In genomic region chr2:170319533-170320463, GRCm38 (mm10) we compare ENCODE assay signal across 8 mouse cellular contexts.
A peak's percentile ranks its signal among the peaks of the same experiment; 100 is the strongest.
DNase-seq lines count a peak whose midpoint lies in the region; ATAC-seq and TF ChIP-seq lines count a peak whose summit lies in the region.

No protein-coding gene starts in this region.

- TF ChIP-seq POLR2A in ES-Bruce4 (IDR thresholded peaks at IDR 0.05; ENCODE audit: insufficient read depth, low read length): no peak

- H3K9me3 ChIP-seq in ES-Bruce4 (replicated peaks; ENCODE audit: control insufficient read depth, insufficient read depth, low read length, poor library complexity, severe bottlenecking): no peaks in the 10 kb centered on the region
- no peaks in the 10 kb centered on the region for H3K9me3 ChIP-seq in forebrain, embryonic 16.5 days (ENCODE audit: control insufficient read depth, low read length)
- H3K9me3 ChIP-seq in liver, embryonic 15.5 days (replicated peaks): no peaks in the 10 kb centered on the region

- 21% methylated on average over 20 of the region's 20 CpGs for WGBS in forebrain, embryonic 16.5 days
- 16% methylated on average over 19 of the region's 20 CpGs for WGBS in liver, embryonic 15.5 days (ENCODE audit: insufficient replicate concordance)

- peak overlapping the region; percentile 40 for H3K4me3 ChIP-seq in ES-Bruce4 (ENCODE audit: low read depth, low read length)
- H3K4me3 ChIP-seq in forebrain, embryonic 16.5 days (replicated peaks; ENCODE audit: low read length): peak overlapping the region; percentile 48
- peak overlapping the region; percentile 47 for H3K4me3 ChIP-seq in liver, embryonic 15.5 days (replicated peaks)

- no peak for TF ChIP-seq CTCF in ES-Bruce4 (IDR thresholded peaks at IDR 0.05; ENCODE audit: low read depth, low read length)

- H3K27me3 ChIP-seq in ES-Bruce4 (ENCODE audit: control insufficient read depth, insufficient read depth, low read length, poor library complexity, severe bottlenecking): no peaks in the 10 kb centered on the region
- no peaks in the 10 kb centered on the region for H3K27me3 ChIP-seq in forebrain, embryonic 16.5 days (replicated peaks; ENCODE audit: control insufficient read depth, insufficient read depth, low read length)
- H3K27me3 ChIP-seq in liver, embryonic 15.5 days: peaks cover 19% of the 10 kb centered on the region

- no peaks in the 10 kb centered on the region for H3K4me1 ChIP-seq in ES-Bruce4 (ENCODE audit: control insufficient read depth, insufficient read depth, low read length)
- peaks cover 12% of the 10 kb centered on the region for H3K4me1 ChIP-seq in forebrain, embryonic 16.5 days (replicated peaks; ENCODE audit: control insufficient read depth, insufficient read depth, low read length)
- H3K4me1 ChIP-seq in liver, embryonic 15.5 days (replicated peaks): peaks cover 29% of the 10 kb centered on the region

- H3K9ac ChIP-seq in ES-Bruce4 (ENCODE audit: low read depth, poor library complexity, severe bottlenecking): peak overlapping the region; percentile 68
- H3K9ac ChIP-seq in forebrain, embryonic 16.5 days (replicated peaks; ENCODE audit: low read depth, low read length): peak overlapping the region; percentile 62
- H3K9ac ChIP-seq in liver, embryonic 15.5 days: no peak overlapping the region

- no peaks in the 10 kb centered on the region for H3K36me3 ChIP-seq in ES-Bruce4 (ENCODE audit: control insufficient read depth, insufficient read depth, low read length, poor library complexity, severe bottlenecking)
- H3K36me3 ChIP-seq in forebrain, embryonic 16.5 days (ENCODE audit: control insufficient read depth, insufficient read depth): no peaks in the 10 kb centered on the region
- H3K36me3 ChIP-seq in liver, embryonic 15.5 days (replicated peaks): no peaks in the 10 kb centered on the region

- H3K27ac ChIP-seq in ES-Bruce4 (ENCODE audit: insufficient read depth, low read length): 0 out of 2 replicates have a peak overlapping the region, but pooled peaks have one; percentile 28
- H3K27ac ChIP-seq in forebrain, embryonic 16.5 days (ENCODE audit: low read length): peak overlapping the region; percentile 56; the same call in 1 of the 2 replicates
- H3K27ac ChIP-seq in liver, embryonic 15.5 days (replicated peaks): no peak overlapping the region

- no peak for TF ChIP-seq EP300 in ES-Bruce4 (IDR thresholded peaks at IDR 0.05; ENCODE audit: insufficient read depth, low read depth, low read length)

- DNase-seq in A20 (ENCODE audit: low read depth, low spot score): peak; percentile 19
- no peak for DNase-seq in cerebellum, adult 9-10 months
- DNase-seq in layer of hippocampus, adult 9-11 months: no peak
- DNase-seq in layer of hippocampus, postnatal 25 days (ENCODE audit: extremely low spot score in 1 of 2, low spot score in 1 of 2): no peak
- no peak for DNase-seq in adrenal gland, postnatal 25 days

- ATAC-seq in forebrain, embryonic 16.5 days: peak; percentile 20
- ATAC-seq in liver, embryonic 15.5 days (ENCODE audit: insufficient read depth): no peak

- H3K4me2 ChIP-seq in forebrain, embryonic 16.5 days (ENCODE audit: low read length): peak overlapping the region; percentile 92
- H3K4me2 ChIP-seq in liver, embryonic 15.5 days: peak overlapping the region; percentile 73
